Mouse (Mus musculus) stomach, postnatal 0 days (tissue): Measurements from ENCODE around the gene Drg1. TPM values are rescaled to one million over a fixed set of nuclear protein-coding genes. Genes with fewer than 3 reads are reported as not detected.
A peak's percentile ranks its signal among the peaks of the same experiment; 100 is the strongest.

ENCODE experiments used
- ATAC-seq: fragments of 200-750 bp; cut with Nextera tagmentation; 2 replicates; pipeline ENCODE4 v1.8.0; 2017; ENCODE audit not compliant: low FRiP score, low TSS enrichment
- DNase-seq: peaks from one replicate; pipeline ENCODE4 v3.0.0-alpha.2; 2016; ENCODE audit warnings: low spot score
- H3K27ac ChIP-seq: fragments of 300-500 bp; sonication (generic); replicated peaks from 2 replicates; pipeline ENCODE4 v1.5.1; 2014; ENCODE audit warnings: mild to moderate bottlenecking, control low read depth
- H3K27me3 ChIP-seq: fragments of 300-500 bp; sonication (generic); 2 replicates; pipeline ENCODE4 v1.6.1; 2014; ENCODE audit warnings: low read length; ENCODE audit not compliant: control insufficient read depth, insufficient read depth
- H3K36me3 ChIP-seq: fragments of 300-500 bp; sonication (generic); 2 replicates; pipeline ENCODE4 v1.6.1; 2014; ENCODE audit warnings: low read length, mixed read lengths; ENCODE audit not compliant: control insufficient read depth, insufficient read depth
- H3K4me1 ChIP-seq: fragments of 300-500 bp; sonication (generic); replicated peaks from 2 replicates; pipeline ENCODE4 v1.6.1; 2014; ENCODE audit warnings: antibody characterized with exemption; ENCODE audit not compliant: control insufficient read depth, insufficient read depth
- H3K4me2 ChIP-seq: fragments of 300-500 bp; sonication (generic); replicated peaks from 2 replicates; pipeline ENCODE4 v1.6.1; 2014; ENCODE audit warnings: low read depth, mild to moderate bottlenecking, control low read depth, moderate library complexity
- H3K4me3 ChIP-seq: fragments of 300-500 bp; sonication (generic); 2 replicates; pipeline ENCODE4 v1.5.1; 2014; ENCODE audit warnings: low read depth, low read length, control low read depth
- H3K9ac ChIP-seq: fragments of 300-500 bp; sonication (generic); 2 replicates; pipeline ENCODE4 v1.6.1; 2014; ENCODE audit warnings: mild to moderate bottlenecking, low read length, control low read depth, mixed read lengths
- H3K9me3 ChIP-seq: fragments of 300-500 bp; sonication (generic); 2 replicates; pipeline ENCODE4 v1.6.1; 2016; ENCODE audit warnings: low read length; ENCODE audit not compliant: control insufficient read depth
- CTCF ChIP-seq: IDR thresholded peaks from 2 replicates; pipeline ENCODE4 v1.5.1; 2016; ENCODE audit warnings: antibody characterized with exemption, low read depth, mild to moderate bottlenecking, moderate library complexity
- EP300 ChIP-seq: optimal IDR thresholded peaks from 2 replicates; pipeline ENCODE3; 2016; ENCODE audit warnings: antibody characterized with exemption
- WGBS: fragments of 180-500 bp; shearing (Covaris S2); extraction: QIAGEN DNeasy Blood & Tissue Kit; methylation state at CpG from one replicate; pipeline ENCODE4 v1.1.7; 2014; 5-methylcytosine and 5-hydroxymethylcytosine counted together
- polyA plus RNA-seq: library from polyadenylated mRNA; unstranded; fragments of >200 nt; fragmentation: Nextera tagmentation; extraction: Ambion mirVana; gene quantifications from 2 replicates; pipeline ENCODE4 v1.2.1, GENCODE M21; 2015

Drg1 gene
- 103 and 109 TPM in 2 replicates for polyA plus RNA-seq

DNA sequence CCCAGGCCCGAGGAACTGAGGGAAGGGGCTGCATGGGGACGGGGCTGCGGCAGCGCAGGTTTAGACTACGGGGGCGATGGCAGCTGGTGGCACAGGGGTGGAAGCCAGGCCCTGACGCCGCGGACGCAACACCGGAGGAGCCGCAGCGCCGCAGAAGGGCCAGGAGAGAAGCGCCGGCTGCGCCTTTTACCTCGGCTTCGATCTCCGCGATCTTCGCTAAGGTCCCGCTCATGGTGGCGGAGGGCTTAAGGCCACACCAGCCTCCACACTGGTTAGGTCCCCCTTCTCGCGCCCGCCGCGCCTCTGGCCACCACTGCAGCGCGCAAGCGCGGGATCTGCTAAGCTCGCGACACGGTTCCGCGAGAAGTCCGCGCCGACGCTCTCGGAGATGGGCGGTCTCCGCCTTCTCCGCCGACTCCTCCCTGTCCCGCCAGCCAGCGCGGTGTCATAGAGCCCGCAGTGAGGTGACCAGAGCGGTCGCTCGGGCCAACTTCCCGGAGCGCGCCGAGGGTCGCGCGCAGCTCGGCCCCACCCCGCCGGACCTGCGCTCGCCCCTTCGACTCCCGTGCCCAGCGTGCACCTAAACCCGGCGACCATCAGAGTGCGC lies at the start of gene Drg1:
Gene Drg1 (minus strand): TSS at position 337 of the 607 bp plus-strand sequence.
- peaks cover 6% of the 10 kb centered on the region; the same call in 1 of the 2 replicates for H3K36me3 ChIP-seq
- H3K27ac ChIP-seq = peak within 1 kb of the TSS; percentile 97
- H3K4me1 ChIP-seq = 0 out of 2 replicates have a peak, but pooled peaks cover 3% of the 10 kb centered on the region
- TF ChIP-seq EP300 = peak; percentile 77
- no peak for TF ChIP-seq CTCF
- H3K4me3 ChIP-seq = peak within 1 kb of the TSS; percentile 96
- no peaks in the 10 kb centered on the region for H3K9me3 ChIP-seq
- no peaks in the 10 kb centered on the region for H3K27me3 ChIP-seq
- H3K9ac ChIP-seq = peak within 1 kb of the TSS; percentile 100
- DNase-seq (peak; percentile 95), ATAC-seq (peak; percentile 99)
- H3K4me2 ChIP-seq = peak within 1 kb of the TSS; percentile 74
- under 1% methylated on average over 41 of the region's 72 CpGs for WGBS

- Histone ChIP-seq H3K4me3 (no peak overlapping the region), H3K9me3 (no peaks in the 10 kb centered on the region), H3K27ac (no peak overlapping the region), H3K36me3 (peaks cover 2% of the 10 kb centered on the region; the same call in 1 of the 2 replicates), H3K9ac (no peak overlapping the region), H3K4me1 (no peaks in the 10 kb centered on the region), H3K4me2 (no peak overlapping the region), H3K27me3 (no peaks in the 10 kb centered on the region)
- DNase-seq = peak; percentile 85
- peak; percentile 81 for ATAC-seq
- 26% methylated on average over 2 of the region's 2 CpGs for WGBS
- TF ChIP-seq CTCF (peak; percentile 84), EP300 (no peak)
These were observed 47.9 kb upstream of the Drg1 start for GRCm38 (mm10) chr11:3314148-3314547.

DNA sequence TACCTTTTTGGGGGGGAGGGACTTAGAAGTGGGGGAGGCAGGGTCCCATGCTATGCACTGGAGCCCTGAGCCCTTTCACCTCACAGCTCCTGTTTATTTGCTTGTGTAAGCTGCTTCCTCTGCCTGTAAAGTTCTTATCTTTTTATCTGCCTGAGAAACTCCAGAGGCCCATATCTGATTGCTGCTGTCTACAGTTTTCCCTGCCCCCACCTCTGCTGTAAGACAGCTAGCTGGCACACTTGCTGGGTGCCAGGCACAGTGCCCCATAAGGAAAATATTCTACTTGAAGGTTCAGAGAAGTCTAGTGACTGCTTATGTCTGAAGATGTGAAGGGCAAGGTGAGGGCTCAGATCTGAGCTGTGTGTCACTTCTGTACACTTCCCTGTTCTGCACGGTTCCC lies 47.1 kb upstream of the Drg1 start:
- Histone ChIP-seq H3K9ac (no peak overlapping the region), H3K4me1 (no peaks in the 10 kb centered on the region), H3K9me3 (no peaks in the 10 kb centered on the region), H3K27me3 (no peaks in the 10 kb centered on the region), H3K36me3 (peaks cover 8% of the 10 kb centered on the region), H3K4me3 (no peak overlapping the region), H3K4me2 (no peak overlapping the region), H3K27ac (no peak overlapping the region)
- WGBS = 82% methylated on average over 1 of the region's 1 CpGs
- no peak for ATAC-seq
- DNase-seq = no peak
- TF ChIP-seq CTCF (no peak), EP300 (no peak)

DNA sequence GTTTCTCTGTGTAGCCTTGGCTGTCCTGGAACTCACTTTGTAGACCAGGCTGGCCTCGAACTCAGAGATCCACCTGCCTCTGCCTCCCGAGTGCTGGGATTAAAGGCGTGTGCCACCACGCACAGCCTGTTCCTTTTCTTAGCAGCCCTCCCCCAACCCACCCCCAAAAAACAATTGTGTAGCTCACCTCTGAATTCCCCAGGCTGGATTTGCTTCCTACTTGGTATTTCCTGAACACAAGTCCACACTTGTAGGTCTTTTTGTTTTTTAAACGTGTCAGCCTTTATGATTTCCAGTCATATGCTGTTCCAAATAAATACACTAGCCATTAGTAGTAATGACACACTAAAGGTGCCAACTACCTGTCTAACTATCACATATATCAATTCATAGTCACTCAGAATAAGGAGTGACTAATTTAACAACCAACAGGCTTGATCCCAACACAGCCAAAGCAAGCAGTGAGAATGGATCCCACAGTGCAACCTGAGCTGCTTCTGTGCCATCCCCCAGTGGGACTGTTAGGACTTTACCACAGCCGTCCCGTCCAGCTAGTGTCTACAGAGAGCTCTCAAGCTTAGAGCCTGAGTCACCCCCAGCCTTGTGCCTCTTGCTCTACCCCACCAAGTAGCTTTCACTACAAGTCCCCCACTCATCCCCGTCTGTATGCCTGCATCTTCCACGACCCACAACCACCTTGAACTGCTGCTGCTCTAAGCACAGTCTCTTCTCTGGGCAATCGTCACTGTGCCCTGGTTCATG lies 45.6 kb upstream of the Drg1 start:
- 70% methylated on average over 9 of the region's 10 CpGs for WGBS
- Histone ChIP-seq H3K27me3 (no peaks in the 10 kb centered on the region), H3K9ac (no peak overlapping the region), H3K4me3 (no peak overlapping the region), H3K4me2 (no peak overlapping the region), H3K4me1 (no peaks in the 10 kb centered on the region), H3K9me3 (no peaks in the 10 kb centered on the region), H3K36me3 (peaks cover 22% of the 10 kb centered on the region), H3K27ac (no peak overlapping the region)
- DNase-seq (no peak), ATAC-seq (no peak)
- TF ChIP-seq CTCF = no peak
- TF ChIP-seq EP300 = no peak

GRCm38 (mm10) chr11:3310789-3311585 lies 44.8 kb upstream of the Drg1 start:
- Histone ChIP-seq H3K4me1 (no peaks in the 10 kb centered on the region), H3K27me3 (no peaks in the 10 kb centered on the region), H3K36me3 (peaks cover 29% of the 10 kb centered on the region), H3K4me2 (no peak overlapping the region), H3K4me3 (no peak overlapping the region), H3K9me3 (no peaks in the 10 kb centered on the region), H3K27ac (no peak overlapping the region), H3K9ac (no peak overlapping the region)
- DNase-seq = no peak
- TF ChIP-seq CTCF (no peak), EP300 (no peak)
- 84% methylated on average over 9 of the region's 10 CpGs for WGBS
- no peak for ATAC-seq
